Mouse (Mus musculus) ovary, adult 18-20 months (tissue): ENCODE data around the gene Hrh1.

Source experiments
- DNase-seq: peaks from one replicate; pipeline ENCODE4 v3.0.0; 2022; ENCODE audit warnings: low spot score, mixed read lengths

Gene Hrh1

GRCm38 (mm10) chr6:114406634-114407033, 8.9 kb downstream of the Hrh1 start:
- no peak for DNase-seq

- DNase-seq, result no peak
Measured at GRCm38 (mm10) chr6:114407049-114407448, 9.3 kb downstream of the Hrh1 start.

- DNase-seq, result no peak
Measured at GRCm38 (mm10) chr6:114408278-114408677, 10.5 kb downstream of the Hrh1 start.

GRCm38 (mm10) chr6:114411913-114412312, 14.2 kb downstream of the Hrh1 start:
- DNase-seq, result no peak

GRCm38 (mm10) chr6:114414510-114414909, 16.8 kb downstream of the Hrh1 start:
- DNase-seq, result no peak

- peak; percentile 42 for DNase-seq
Measured at GRCm38 (mm10) chr6:114418037-114418436, 20.3 kb downstream of the Hrh1 start.

- DNase-seq, result no peak
Measured at GRCm38 (mm10) chr6:114421061-114421460, 23.3 kb downstream of the Hrh1 start.

- no peak for DNase-seq
Measured at GRCm38 (mm10) chr6:114423051-114423676, 25.4 kb downstream of the Hrh1 start.

- no peak for DNase-seq
Measured at GRCm38 (mm10) chr6:114425343-114425742, 27.6 kb downstream of the Hrh1 start.

- no peak for DNase-seq
Measured at GRCm38 (mm10) chr6:114427641-114428040, 29.9 kb downstream of the Hrh1 start.

- no peak for DNase-seq
Measured at GRCm38 (mm10) chr6:114428831-114429230, 31.1 kb downstream of the Hrh1 start.

- DNase-seq, result no peak
Measured at GRCm38 (mm10) chr6:114432591-114432990, 34.9 kb downstream of the Hrh1 start.

- DNase-seq, result no peak
Measured at GRCm38 (mm10) chr6:114434524-114434923, 36.8 kb downstream of the Hrh1 start.

GRCm38 (mm10) chr6:114440302-114440701, 42.6 kb downstream of the Hrh1 start:
- DNase-seq, result no peak

GRCm38 (mm10) chr6:114440788-114441453, 43.2 kb downstream of the Hrh1 start:
- no peak for DNase-seq

GRCm38 (mm10) chr6:114444247-114444844, 46.6 kb downstream of the Hrh1 start:
- no peak for DNase-seq

GRCm38 (mm10) chr6:114444976-114445375, 47.2 kb downstream of the Hrh1 start:
- DNase-seq, result no peak

- no peak for DNase-seq
Measured at GRCm38 (mm10) chr6:114448888-114449287, 51.2 kb downstream of the Hrh1 start.

- no peak for DNase-seq
Measured at GRCm38 (mm10) chr6:114455267-114455666, 57.5 kb downstream of the Hrh1 start.

- no peak for DNase-seq
Measured at GRCm38 (mm10) chr6:114456255-114457042, 58.7 kb downstream of the Hrh1 start.

GRCm38 (mm10) chr6:114457299-114457698, 59.6 kb downstream of the Hrh1 start:
- peak; percentile 44 for DNase-seq

- peak; percentile 15 for DNase-seq
Measured at GRCm38 (mm10) chr6:114458191-114458590, 60.5 kb downstream of the Hrh1 start.

GRCm38 (mm10) chr6:114459969-114460368, 62.2 kb downstream of the Hrh1 start:
- no peak for DNase-seq
